Mouse (Mus musculus): Measurements from ENCODE around the gene Tcp11. TPM values are rescaled to one million over a fixed set of nuclear protein-coding genes. Genes with fewer than 3 reads are reported as not detected.
A peak's percentile ranks its signal among the peaks of the same experiment; 100 is the strongest.

Tcp11 gene
- total RNA-seq, 2 experiments from 2014 or later: 0.86 to 1.3 TPM

GRCm38 (mm10) chr17:28041298-28041697 lies 39.1 kb downstream of the Tcp11 start:
- DNase-seq (ENCODE audit: low spot score in 2 of 2): no peak

GRCm38 (mm10) chr17:28040620-28041019 lies 39.8 kb downstream of the Tcp11 start:
- DNase-seq (ENCODE audit: low spot score in 2 of 2): no peak

GRCm38 (mm10) chr17:28036813-28037756 lies 43.4 kb downstream of the Tcp11 start:
- peak in 1 of 2 experiments; percentile 79 for DNase-seq (ENCODE audit: low spot score in 2 of 2)

- no peak for DNase-seq (ENCODE audit: low spot score in 2 of 2)
Measured at GRCm38 (mm10) chr17:28034986-28035385, 45.5 kb downstream of the Tcp11 start.

- no peak for DNase-seq (ENCODE audit: low spot score in 2 of 2)
Measured at GRCm38 (mm10) chr17:28033046-28033580, 47.3 kb downstream of the Tcp11 start.

- no peak for DNase-seq (ENCODE audit: low spot score in 2 of 2)
Measured at GRCm38 (mm10) chr17:28032219-28032618, 48.2 kb downstream of the Tcp11 start.

- DNase-seq (ENCODE audit: low spot score in 2 of 2): no peak
Measured at GRCm38 (mm10) chr17:28031281-28031941, 49.0 kb downstream of the Tcp11 start.

- DNase-seq (ENCODE audit: low spot score in 2 of 2): no peak
Measured at GRCm38 (mm10) chr17:28030446-28030845, 50.0 kb downstream of the Tcp11 start.

GRCm38 (mm10) chr17:28029308-28029707 lies 51.1 kb downstream of the Tcp11 start:
- no peak for DNase-seq (ENCODE audit: low spot score in 2 of 2)

- no peak for DNase-seq (ENCODE audit: low spot score in 2 of 2)
Measured at GRCm38 (mm10) chr17:28028236-28028635, 52.2 kb downstream of the Tcp11 start.

- no peak for DNase-seq (ENCODE audit: low spot score in 2 of 2)
Measured at GRCm38 (mm10) chr17:28027197-28027596, 53.2 kb downstream of the Tcp11 start.

GRCm38 (mm10) chr17:28026111-28026872 lies 54.1 kb downstream of the Tcp11 start:
- no peak for DNase-seq (ENCODE audit: low spot score in 2 of 2)

- DNase-seq (ENCODE audit: low spot score in 2 of 2): no peak
Measured at GRCm38 (mm10) chr17:28025541-28025961, 54.9 kb downstream of the Tcp11 start.

- DNase-seq (ENCODE audit: low spot score in 2 of 2): peak in 1 of 2 experiments; percentile 81
Measured at GRCm38 (mm10) chr17:28022854-28023655, 57.4 kb downstream of the Tcp11 start.

- DNase-seq (ENCODE audit: low spot score in 2 of 2): no peak
Measured at GRCm38 (mm10) chr17:28021911-28022310, 58.5 kb downstream of the Tcp11 start.

- DNase-seq (ENCODE audit: low spot score in 2 of 2): no peak
Measured at GRCm38 (mm10) chr17:28019785-28020696, 60.4 kb downstream of the Tcp11 start.

- DNase-seq (ENCODE audit: low spot score in 2 of 2): no peak
Measured at GRCm38 (mm10) chr17:28018776-28019175, 61.7 kb downstream of the Tcp11 start.

- DNase-seq (ENCODE audit: low spot score in 2 of 2): no peak
Measured at GRCm38 (mm10) chr17:28018344-28018743, 62.1 kb downstream of the Tcp11 start.

Measured in layer of hippocampus, postnatal 14 days (tissue).